Mouse (Mus musculus) heart, postnatal 0 days (tissue): ENCODE results near the gene Itpr1. TPM values are rescaled to one million over a fixed set of nuclear protein-coding genes. Genes with fewer than 3 reads are reported as not detected.

Source experiments
- ATAC-seq: fragments of 200-750 bp; cut with Nextera tagmentation; 2 replicates; pipeline ENCODE4 v1.8.0; 2017; ENCODE audit warnings: low read depth, moderate number of reproducible peaks, moderate library complexity; ENCODE audit not compliant: insufficient read depth
- DNase-seq: peaks from one replicate; pipeline ENCODE4 v3.0.0-alpha.2; 2016; ENCODE audit warnings: low spot score
- H3K27ac ChIP-seq: fragments of 300-500 bp; sonication (generic); 2 replicates; pipeline ENCODE4 v1.5.1; 2014; ENCODE audit warnings: low read depth, mild to moderate bottlenecking
- H3K27me3 ChIP-seq: fragments of 300-500 bp; sonication (generic); 2 replicates; pipeline ENCODE4 v1.6.1; 2014; ENCODE audit warnings: low read length, mixed read lengths; ENCODE audit not compliant: control insufficient read depth, insufficient read depth
- H3K36me3 ChIP-seq: fragments of 300-500 bp; sonication (generic); replicated peaks from 2 replicates; pipeline ENCODE4 v1.6.1; 2014; ENCODE audit warnings: low read length, mixed read lengths; ENCODE audit not compliant: control insufficient read depth, insufficient read depth
- H3K4me1 ChIP-seq: fragments of 300-500 bp; sonication (generic); 2 replicates; pipeline ENCODE4 v1.6.1; 2014; ENCODE audit warnings: antibody characterized with exemption; ENCODE audit not compliant: control insufficient read depth, insufficient read depth
- H3K4me2 ChIP-seq: fragments of 300-500 bp; sonication (generic); 2 replicates; pipeline ENCODE4 v1.6.1; 2014; ENCODE audit warnings: low read depth, mild to moderate bottlenecking, low read length, moderate library complexity
- H3K4me3 ChIP-seq: fragments of 300-500 bp; sonication (generic); 2 replicates; pipeline ENCODE4 v1.5.1; 2014; ENCODE audit warnings: low read depth, low read length
- H3K9ac ChIP-seq: fragments of 300-500 bp; sonication (generic); replicated peaks from 2 replicates; pipeline ENCODE4 v1.6.1; 2014; ENCODE audit warnings: low read depth, low read length, mixed read lengths
- H3K9me3 ChIP-seq: fragments of 300-500 bp; sonication (generic); replicated peaks from 2 replicates; pipeline ENCODE4 v1.6.1; 2016; ENCODE audit warnings: low read length; ENCODE audit not compliant: control insufficient read depth
- CTCF ChIP-seq: IDR thresholded peaks from 2 replicates; pipeline ENCODE4 v1.5.1; 2016; ENCODE audit warnings: antibody characterized with exemption, control low read depth, low read depth
- EP300 ChIP-seq: IDR thresholded peaks from 2 replicates; pipeline ENCODE4 v1.6.1; 2016; ENCODE audit warnings: antibody characterized with exemption, low read depth
- WGBS: fragments of 180-500 bp; shearing (Covaris S2); extraction: QIAGEN DNeasy Blood & Tissue Kit; methylation state at CpG from one replicate; pipeline ENCODE4 v1.1.7; 2014; 5-methylcytosine and 5-hydroxymethylcytosine counted together
- polyA plus RNA-seq: library from polyadenylated mRNA; unstranded; fragments of >200 nt; fragmentation: Nextera tagmentation; extraction: Ambion mirVana; gene quantifications from 2 replicates; pipeline ENCODE4 v1.2.1, GENCODE M21; 2015
- total RNA-seq: library from RNA; depleted of rRNA; stranded (reverse); fragments of >200 nt; gene quantifications from 2 replicates; pipeline ENCODE4 v1.2.3, GENCODE M21; 2014; ENCODE audit warnings: low replicate concordance

The Itpr1 gene
- total and polyA plus RNA-seq, 2 experiments from 2014 or later: 7.1 to 22.2 TPM

- H3K4me2 ChIP-seq: no peak overlapping the region
- H3K9ac ChIP-seq: no peak overlapping the region
- H3K9me3 ChIP-seq: no peaks in the 10 kb centered on the region
- no peak overlapping the region for H3K27ac ChIP-seq
- no peak overlapping the region for H3K4me3 ChIP-seq
- peaks cover 37% of the 10 kb centered on the region for H3K36me3 ChIP-seq
- 78% methylated on average over 8 of the region's 8 CpGs for WGBS
- DNase-seq: no peak
- no peak for ATAC-seq
- H3K4me1 ChIP-seq: no peaks in the 10 kb centered on the region
- TF ChIP-seq EP300 (no peak), CTCF (no peak)
- no peaks in the 10 kb centered on the region for H3K27me3 ChIP-seq
Observed at GRCm38 (mm10) chr6:108351998-108352397, 139.1 kb downstream of the Itpr1 start.

GRCm38 (mm10) chr6:108367412-108367811, 154.5 kb downstream of the Itpr1 start:
- Histone ChIP-seq H3K9me3 (no peaks in the 10 kb centered on the region), H3K4me2 (no peak overlapping the region), H3K36me3 (peaks cover 58% of the 10 kb centered on the region), H3K27ac (no peak overlapping the region), H3K27me3 (no peaks in the 10 kb centered on the region), H3K4me1 (no peaks in the 10 kb centered on the region), H3K9ac (no peak overlapping the region), H3K4me3 (no peak overlapping the region)
- WGBS: 79% methylated on average over 4 of the region's 4 CpGs
- DNase-seq (no peak), ATAC-seq (no peak)
- TF ChIP-seq CTCF: peak; percentile 44
- no peak for TF ChIP-seq EP300

GRCm38 (mm10) chr6:108369031-108369430, 156.1 kb downstream of the Itpr1 start:
- no peak for TF ChIP-seq CTCF
- no peak for TF ChIP-seq EP300
- Histone ChIP-seq H3K36me3 (peaks cover 52% of the 10 kb centered on the region), H3K4me3 (no peak overlapping the region), H3K9ac (no peak overlapping the region), H3K9me3 (no peaks in the 10 kb centered on the region), H3K4me1 (no peaks in the 10 kb centered on the region), H3K27me3 (no peaks in the 10 kb centered on the region), H3K27ac (no peak overlapping the region), H3K4me2 (no peak overlapping the region)
- no peak for ATAC-seq
- 95% methylated on average over 11 of the region's 11 CpGs for WGBS
- DNase-seq: no peak

- Histone ChIP-seq H3K27me3 (no peaks in the 10 kb centered on the region), H3K9me3 (no peaks in the 10 kb centered on the region), H3K4me1 (no peaks in the 10 kb centered on the region), H3K4me3 (no peak overlapping the region), H3K4me2 (no peak overlapping the region), H3K27ac (no peak overlapping the region), H3K36me3 (peaks cover 41% of the 10 kb centered on the region), H3K9ac (no peak overlapping the region)
- DNase-seq (no peak), ATAC-seq (no peak)
- 87% methylated on average over 7 of the region's 7 CpGs for whole genome bisulfite sequencing
- TF ChIP-seq EP300: no peak
Observed at GRCm38 (mm10) chr6:108371347-108371893, 158.5 kb downstream of the Itpr1 start.

GRCm38 (mm10) chr6:108374019-108374418, 161.1 kb downstream of the Itpr1 start:
- Histone ChIP-seq H3K4me2 (no peak overlapping the region), H3K27me3 (no peaks in the 10 kb centered on the region), H3K4me3 (no peak overlapping the region), H3K4me1 (no peaks in the 10 kb centered on the region), H3K9me3 (no peaks in the 10 kb centered on the region), H3K9ac (no peak overlapping the region), H3K36me3 (peaks cover 54% of the 10 kb centered on the region), H3K27ac (no peak overlapping the region)
- ATAC-seq (no peak), DNase-seq (no peak)
- no peak for TF ChIP-seq CTCF
- TF ChIP-seq EP300: no peak
- 75% methylated on average over 7 of the region's 7 CpGs for WGBS

- Histone ChIP-seq H3K9ac (no peak overlapping the region), H3K4me3 (no peak overlapping the region), H3K4me1 (no peaks in the 10 kb centered on the region), H3K9me3 (no peaks in the 10 kb centered on the region), H3K27me3 (no peaks in the 10 kb centered on the region), H3K27ac (peak overlapping the region; percentile 50), H3K36me3 (peaks cover 69% of the 10 kb centered on the region), H3K4me2 (no peak overlapping the region)
- WGBS: 75% methylated on average over 3 of the region's 3 CpGs
- TF ChIP-seq CTCF: no peak
- DNase-seq: no peak
- 0 out of 2 replicates have a peak, but pooled peaks have one; percentile 41 for ATAC-seq
Observed at GRCm38 (mm10) chr6:108379041-108379440, 166.1 kb downstream of the Itpr1 start.
